Mouse (Mus musculus): ENCODE measurements at regions not wholly inside any gene's neighbourhood (a gene's known extent, or its start where the extent isn't known, plus 50 kb on each side); places are given as distances from the start of the nearest gene placed in this dataset.

- 76% methylated on average over 3 of the region's 3 CpGs for WGBS
- Histone ChIP-seq H3K36me3 (ENCODE audit: control insufficient read depth, insufficient read depth, low read length) (no peaks in the 10 kb centered on the region), H3K9ac (ENCODE audit: low read depth, low read length, severe bottlenecking) (no peak overlapping the region), H3K4me2 (replicated peaks; ENCODE audit: low read depth, low read length, severe bottlenecking) (no peak overlapping the region), H3K4me3 (replicated peaks; ENCODE audit: low read length) (no peak overlapping the region), H3K27me3 (ENCODE audit: control insufficient read depth, insufficient read depth, low read length) (no peaks in the 10 kb centered on the region), H3K27ac (replicated peaks; ENCODE audit: low read depth, low read length) (no peak overlapping the region), H3K4me1 (ENCODE audit: control insufficient read depth, insufficient read depth, low read length) (no peaks in the 10 kb centered on the region), H3K9me3 (ENCODE audit: control insufficient read depth, low read length) (no peaks in the 10 kb centered on the region)
- no peak for TF ChIP-seq POLR2A (IDR thresholded peaks at IDR 0.05; ENCODE audit: borderline replicate concordance, extremely low read depth, insufficient read depth, insufficient read length)
- no peak for DNase-seq (ENCODE audit: low spot score)
- no peak for ATAC-seq (ENCODE audit: low FRiP score, low read depth)
Measured at GRCm38 (mm10) chr2:145115043-145115442, 52.5 kb upstream of the Slc24a3 start.
